Mouse (Mus musculus) kidney, adult 2 months (tissue): ENCODE results near the gene Itgb4. TPM values are rescaled to one million over a fixed set of nuclear protein-coding genes. Genes with fewer than 3 reads are reported as not detected.

Experiments used
- DNase-seq: peaks from one replicate; pipeline ENCODE4 v3.0.0; 2021
- H3K27ac ChIP-seq: fragments of 200-500 bp; 2 replicates; pipeline ENCODE4 v1.5.1; 2012; ENCODE audit warnings: low read depth, low read length, control low read depth, inconsistent platforms; ENCODE audit not compliant: insufficient read depth
- H3K27me3 ChIP-seq: fragments of 200-500 bp; replicated peaks from 2 replicates; pipeline ENCODE4 v1.6.1; 2012; ENCODE audit warnings: mild to moderate bottlenecking, moderate library complexity, low read length, inconsistent platforms; ENCODE audit not compliant: control insufficient read depth, insufficient read depth
- H3K36me3 ChIP-seq: fragments of 200-500 bp; 2 replicates; pipeline ENCODE4 v1.6.1; 2012; ENCODE audit warnings: mild to moderate bottlenecking, moderate library complexity, low read length, inconsistent platforms; ENCODE audit not compliant: control insufficient read depth, insufficient read depth
- H3K4me1 ChIP-seq: fragments of 200-500 bp; 2 replicates; pipeline ENCODE4 v1.6.1; 2011; ENCODE audit warnings: low read length; ENCODE audit not compliant: control insufficient read depth, insufficient read depth
- H3K4me3 ChIP-seq: fragments of 200-500 bp; 2 replicates; pipeline ENCODE4 v1.5.1; 2011; ENCODE audit warnings: mild to moderate bottlenecking, low read depth, low read length, control low read depth; ENCODE audit not compliant: insufficient read depth
- CTCF ChIP-seq: fragments of 200-500 bp; conservative IDR thresholded peaks from 2 replicates; pipeline ENCODE4 v1.5.1; 2011; ENCODE audit warnings: low read depth, mild to moderate bottlenecking, control low read depth, low read length, moderate library complexity, mixed read lengths; ENCODE audit not compliant: insufficient read depth, insufficient read length
- POLR2A ChIP-seq: fragments of 200-500 bp; IDR thresholded peaks from one replicate; pipeline ENCODE4 v1.6.1; 2011; ENCODE audit warnings: low read depth, low read length, control low read depth
- WGBS: fragments of 180-500 bp; shearing (Covaris S2); methylation state at CpG from one replicate; pipeline ENCODE4 v1.1.7; 2018; 5-methylcytosine and 5-hydroxymethylcytosine counted together
- polyA plus RNA-seq: library from polyadenylated mRNA; depleted of rRNA; stranded (reverse); fragments of >200 nt; gene quantifications from 2 replicates; pipeline ENCODE4 v1.2.3, GENCODE M21; 2012

Itgb4 gene
- polyA plus RNA-seq, 1 experiment: 5.1 TPM

DNA sequence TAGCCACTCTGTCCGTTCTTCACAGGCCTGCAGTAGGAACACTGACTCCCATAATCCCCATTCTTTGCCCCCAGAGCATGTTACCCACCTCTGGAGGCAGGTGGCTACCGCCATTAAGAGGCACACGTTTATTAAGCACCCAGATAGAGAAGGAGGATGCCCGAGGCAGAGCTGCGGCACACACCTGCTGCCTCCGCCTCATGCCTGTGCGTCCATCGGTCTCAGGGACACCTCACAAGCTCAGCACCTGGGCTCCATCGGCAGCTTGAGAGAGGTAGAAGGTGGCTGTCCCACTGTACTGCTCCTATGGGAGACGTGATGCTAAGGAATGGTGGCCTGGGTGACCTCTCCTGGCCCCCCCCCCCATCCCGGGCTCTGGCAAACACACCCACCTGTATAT is 33.9 kb downstream of the Itgb4 start:
- TF ChIP-seq POLR2A: no peak
- no peak for TF ChIP-seq CTCF
- Histone ChIP-seq H3K4me1 (peaks cover 16% of the 10 kb centered on the region), H3K27me3 (no peaks in the 10 kb centered on the region), H3K36me3 (no peaks in the 10 kb centered on the region), H3K27ac (no peak overlapping the region), H3K4me3 (no peak overlapping the region)
- no peak for DNase-seq
- 92% methylated on average over 11 of the region's 11 CpGs for WGBS

DNA sequence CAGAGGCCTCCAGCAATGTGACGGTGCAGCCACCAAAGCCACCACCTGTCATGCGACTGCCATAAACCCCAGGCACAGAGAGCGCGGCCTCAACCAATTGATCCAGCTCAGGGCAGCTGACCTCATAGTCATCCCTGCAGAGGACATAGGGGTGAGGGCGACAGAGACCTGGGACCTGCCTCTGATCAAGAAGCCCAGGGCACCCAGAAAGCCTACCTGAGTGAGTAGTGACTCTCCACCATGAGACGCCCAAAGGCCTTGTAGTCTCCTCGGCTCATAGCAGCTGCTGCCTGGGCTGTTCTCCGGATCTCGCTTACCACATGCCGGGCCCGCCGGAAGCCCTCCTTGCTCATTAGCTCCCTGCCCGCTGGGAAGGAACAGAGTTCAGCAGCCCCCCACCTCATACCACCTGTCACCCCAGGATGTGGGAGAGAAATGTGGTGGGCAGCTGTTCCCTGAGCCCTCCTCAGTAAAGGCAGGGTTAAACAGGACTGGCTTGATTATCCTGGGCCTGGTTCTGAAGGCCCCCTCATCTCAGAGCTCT is 34.4 kb downstream of the Itgb4 start:
- Histone ChIP-seq H3K27me3 (no peaks in the 10 kb centered on the region), H3K27ac (no peak overlapping the region), H3K4me3 (no peak overlapping the region), H3K4me1 (peaks cover 16% of the 10 kb centered on the region), H3K36me3 (no peaks in the 10 kb centered on the region)
- DNase-seq: no peak
- TF ChIP-seq POLR2A (no peak), CTCF (no peak)
- 92% methylated on average over 13 of the region's 13 CpGs for WGBS

DNA sequence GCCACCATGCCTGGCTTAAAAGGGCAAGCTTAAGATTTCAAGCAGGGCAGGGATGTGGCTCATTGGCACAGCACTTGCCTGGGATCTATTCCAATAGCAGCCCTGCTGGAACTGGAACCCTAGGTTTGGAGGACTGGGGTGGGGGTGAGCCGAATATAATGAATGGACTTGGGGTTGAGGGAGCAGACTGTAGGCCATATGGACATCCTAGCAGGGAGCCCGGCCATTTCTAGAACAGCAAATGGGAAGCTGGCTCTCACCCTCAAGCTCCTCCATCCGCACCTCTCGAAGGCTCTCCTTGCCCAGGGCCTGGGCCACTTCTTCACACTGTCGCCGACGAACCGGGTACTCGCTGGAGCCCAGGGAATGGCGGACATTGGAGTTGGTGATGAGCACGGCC is 35.2 kb downstream of the Itgb4 start:
- Histone ChIP-seq H3K27ac (no peak overlapping the region), H3K27me3 (no peaks in the 10 kb centered on the region), H3K4me3 (no peak overlapping the region), H3K36me3 (no peaks in the 10 kb centered on the region), H3K4me1 (peaks cover 16% of the 10 kb centered on the region)
- WGBS: 92% methylated on average over 11 of the region's 11 CpGs
- no peak for DNase-seq
- TF ChIP-seq CTCF (no peak), POLR2A (no peak)

DNA sequence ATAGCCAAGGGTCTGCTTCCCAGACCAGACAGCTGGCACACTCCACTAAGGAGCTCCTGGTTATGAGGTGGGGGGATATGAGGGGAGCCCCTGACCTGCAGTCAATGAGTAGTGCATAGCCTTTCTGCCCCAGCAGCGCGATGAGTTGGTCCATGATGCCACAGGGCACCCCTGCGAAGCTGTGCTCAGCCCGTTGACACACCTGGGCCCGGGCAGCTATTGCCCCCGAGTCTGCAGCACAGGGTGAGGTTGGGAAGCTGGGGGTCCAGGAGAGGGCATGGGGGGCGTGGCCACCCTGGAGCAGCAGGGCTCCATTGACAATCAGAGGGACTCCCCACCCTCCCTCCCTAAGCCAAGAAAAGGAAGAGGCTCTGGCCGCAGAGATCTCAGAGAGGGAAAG is 35.6 kb downstream of the Itgb4 start:
- Histone ChIP-seq H3K36me3 (no peaks in the 10 kb centered on the region), H3K4me1 (peaks cover 15% of the 10 kb centered on the region), H3K4me3 (no peak overlapping the region), H3K27ac (no peak overlapping the region), H3K27me3 (no peaks in the 10 kb centered on the region)
- no peak for TF ChIP-seq CTCF
- WGBS: 95% methylated on average over 8 of the region's 8 CpGs
- DNase-seq: no peak

DNA sequence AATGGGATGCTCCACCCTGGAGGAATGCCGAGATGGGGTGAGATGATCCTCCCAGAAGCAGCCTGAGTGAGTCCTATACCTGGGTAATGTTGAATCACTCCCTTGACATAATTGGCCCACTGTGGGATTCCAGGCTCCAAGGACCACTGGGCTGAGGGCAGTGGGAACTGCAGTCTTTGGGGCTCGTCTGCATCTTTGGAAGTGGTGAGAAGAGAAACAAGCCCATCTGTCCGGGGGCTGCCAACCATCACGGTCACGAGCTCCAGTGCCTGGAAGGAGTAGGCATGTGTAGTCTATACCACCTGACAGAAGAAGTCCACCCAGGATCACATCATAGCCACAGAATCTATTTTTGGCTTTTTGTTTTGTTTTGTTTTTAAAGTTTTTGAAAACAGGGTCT is 36.4 kb downstream of the Itgb4 start:
- H3K27me3 ChIP-seq: no peaks in the 10 kb centered on the region
- TF ChIP-seq POLR2A: no peak
- TF ChIP-seq CTCF: no peak
- DNase-seq: no peak
- H3K4me1 ChIP-seq: peaks cover 9% of the 10 kb centered on the region; the same call in 1 of the 2 replicates
- no peak overlapping the region for H3K27ac ChIP-seq
- no peak overlapping the region for H3K4me3 ChIP-seq
- no peaks in the 10 kb centered on the region for H3K36me3 ChIP-seq
- WGBS: 88% methylated on average over 5 of the region's 5 CpGs

DNA sequence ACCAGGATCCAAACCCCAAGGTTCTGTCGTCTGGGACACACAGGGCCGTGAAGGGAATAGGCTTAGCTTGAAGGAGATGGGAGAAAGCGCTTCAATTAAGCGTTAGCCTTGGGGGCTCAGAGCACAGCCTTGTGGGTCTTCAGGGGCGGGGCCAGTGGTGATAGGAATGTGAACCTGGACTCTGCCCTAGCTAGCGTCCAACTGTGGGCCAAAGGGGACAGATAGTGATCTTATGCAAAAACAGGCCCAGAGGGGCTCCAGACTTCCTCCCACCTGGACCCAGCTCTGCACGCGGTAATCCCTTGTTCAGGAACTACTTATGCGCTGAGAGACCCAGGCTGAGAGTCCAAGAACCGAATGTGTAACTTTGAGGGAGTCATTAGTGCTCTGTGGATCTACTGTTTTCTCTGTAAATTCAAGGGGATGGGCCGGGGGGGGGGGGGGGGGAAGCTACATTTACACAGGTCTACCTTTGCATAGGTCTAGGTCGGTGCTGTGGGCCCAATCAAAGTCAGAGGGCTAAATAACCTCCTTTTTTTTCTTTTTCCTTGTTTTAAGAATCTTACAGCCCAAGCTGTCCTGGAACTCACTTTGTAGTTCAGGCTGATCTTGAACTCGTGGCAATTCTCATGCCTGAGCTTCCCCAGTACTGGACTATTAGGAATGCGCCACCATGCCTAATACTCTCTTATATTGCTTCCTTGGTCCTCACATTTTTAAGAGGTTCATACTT is 37.2 kb downstream of the Itgb4 start:
- TF ChIP-seq POLR2A (no peak), CTCF (no peak)
- Histone ChIP-seq H3K4me1 (peaks cover 9% of the 10 kb centered on the region; the same call in 1 of the 2 replicates), H3K27me3 (no peaks in the 10 kb centered on the region), H3K36me3 (no peaks in the 10 kb centered on the region), H3K27ac (no peak overlapping the region), H3K4me3 (peak overlapping the region; percentile 66)
- DNase-seq: no peak
- 41% methylated on average over 14 of the region's 14 CpGs for WGBS

DNA sequence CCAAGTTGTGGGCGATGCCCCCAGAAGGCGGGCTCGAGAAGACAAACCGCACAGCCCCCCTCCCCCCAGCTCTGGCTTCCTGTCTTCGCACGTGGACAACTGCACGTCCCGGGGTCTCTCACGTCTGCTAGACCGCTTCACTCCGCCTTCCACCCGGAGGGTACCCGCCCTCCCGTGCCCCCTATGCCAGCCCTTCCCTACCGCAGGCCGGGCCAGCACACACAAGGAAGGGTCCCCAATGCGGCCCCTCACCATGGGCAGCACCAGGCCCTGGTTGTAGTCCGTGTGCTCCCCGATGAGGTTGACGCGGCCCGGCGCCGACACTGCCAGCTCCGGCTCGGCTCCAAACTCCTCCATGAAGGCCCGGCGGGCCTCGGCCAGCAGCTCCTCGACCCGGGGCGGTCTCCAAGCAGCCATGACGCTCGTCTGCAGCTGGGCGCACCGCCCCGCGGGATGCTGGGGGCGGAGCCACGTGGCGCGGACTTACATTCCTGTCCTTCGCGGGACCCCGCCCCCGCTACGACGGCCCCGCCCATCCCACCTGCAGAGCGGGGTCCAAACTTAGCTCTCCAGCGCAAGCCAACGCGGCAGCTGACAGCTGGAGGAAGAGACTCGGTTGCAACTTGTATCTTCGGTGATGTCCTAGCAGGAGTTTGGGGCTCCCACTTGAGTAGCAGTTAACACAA is 37.9 kb downstream of the Itgb4 start, which contains the start of gene Galk1:
Gene Galk1, minus strand, starts transcription at position 458 of the 686 bp plus-strand sequence.
- H3K4me3 ChIP-seq: peak within 1 kb of the TSS; percentile 66
- H3K27me3 ChIP-seq: no peaks in the 10 kb centered on the region
- DNase-seq: peak; percentile 96
- H3K36me3 ChIP-seq: no peaks in the 10 kb centered on the region
- no peak within 1 kb of the TSS for H3K27ac ChIP-seq
- WGBS: under 1% methylated on average over 55 of the region's 55 CpGs
- TF ChIP-seq CTCF (no peak), POLR2A (peak; percentile 16)
- H3K4me1 ChIP-seq: peaks cover 9% of the 10 kb centered on the region; the same call in 1 of the 2 replicates
